Mouse (Mus musculus) liver, postnatal 0 days (tissue): ENCODE measurements around the gene P2rx1.

Source experiments
- CTCF ChIP-seq: sonication (generic); IDR thresholded peaks from 2 replicates; pipeline ENCODE4 v1.5.1; 2016; ENCODE audit warnings: antibody characterized with exemption, low read depth
- EP300 ChIP-seq: IDR thresholded peaks from 2 replicates; pipeline ENCODE4 v1.6.1; 2016; ENCODE audit warnings: antibody characterized with exemption, low read depth, mild to moderate bottlenecking

DNA sequence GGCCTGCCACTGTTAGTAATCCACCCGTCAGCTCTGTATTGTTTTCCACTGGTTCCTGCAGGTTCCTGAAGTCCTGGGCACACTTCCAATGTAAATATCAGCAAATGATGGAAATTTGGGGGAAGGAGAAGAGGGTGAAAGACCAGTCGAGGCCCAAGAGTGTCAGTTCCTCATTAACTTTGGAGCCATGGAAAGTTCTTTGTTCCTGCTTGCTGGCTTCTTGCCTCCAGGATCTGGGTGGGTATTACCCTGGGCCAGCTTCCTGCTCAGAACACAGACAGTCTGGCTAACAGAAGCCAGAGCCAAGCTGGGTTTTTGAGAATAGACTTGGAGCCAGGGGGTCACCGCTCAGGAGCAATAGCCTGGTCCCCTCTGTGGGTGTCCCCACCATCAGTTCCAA, 46.7 kb upstream of the P2rx1 start:
- TF ChIP-seq CTCF (no peak), EP300 (no peak)
